Comparison of ENCODE assay signal across 9 mouse cellular contexts in the genomic region with DNA sequence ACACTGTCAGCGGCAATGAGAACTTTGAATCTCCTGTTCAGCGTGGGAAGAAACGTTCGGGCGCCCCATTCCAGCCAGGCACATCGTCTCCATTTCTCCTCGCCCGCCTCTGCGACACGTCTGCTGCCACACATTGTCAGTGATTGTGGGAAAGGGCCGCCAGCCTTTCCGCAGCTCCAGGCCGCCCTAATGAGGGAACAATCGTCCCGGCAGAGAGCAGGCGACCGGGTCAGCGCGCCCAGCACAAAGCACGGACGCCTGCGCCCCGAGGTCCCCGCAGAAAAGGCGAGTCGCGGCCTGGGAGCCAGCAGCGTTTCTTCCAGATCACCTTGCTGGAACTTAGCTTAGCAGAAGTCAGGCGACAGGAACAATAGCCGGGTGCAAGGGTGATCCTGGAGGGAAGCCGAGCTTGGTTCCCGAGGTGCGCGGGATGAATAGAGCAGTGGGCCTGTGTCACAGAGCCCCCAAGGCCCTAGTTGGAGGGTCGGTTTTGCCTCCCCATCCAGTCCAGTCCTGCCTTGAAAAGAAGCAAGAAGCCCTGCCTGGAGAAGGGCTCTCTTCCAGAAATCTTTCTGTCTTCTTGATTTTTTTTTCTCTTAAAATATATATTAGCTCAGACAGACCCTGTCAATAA.
A peak's percentile ranks its signal among the peaks of the same experiment; 100 is the strongest.
DNase-seq lines count a peak whose midpoint lies in the region; ATAC-seq and TF ChIP-seq lines count a peak whose summit lies in the region.
"Had no signal": no experiment of that assay in that cellular context is flagged by ENCODE, and none has a peak within 500 bp of the region (broad histone marks: within the 10 kb centered on the region; RNA-seq: fewer than 3 reads in every experiment).

No protein-coding gene starts in this region.

- peak; percentile 7 for DNase-seq in adrenal gland, postnatal 14 days
- DNase-seq in adrenal gland, adult 2 months: no peak
- DNase-seq in testis, postnatal 14 days (ENCODE audit: low spot score): no peak
- DNase-seq in kidney, postnatal 10 days: peak; percentile 30
- no peak for DNase-seq in spleen, postnatal 14 days (ENCODE audit: low spot score in 2 of 2)
- DNase-seq in thymus, adult 2 months: no peak

- H3K4me2 ChIP-seq in neural tube, embryonic 12.5 days (replicated peaks): peak overlapping the region; percentile 68

- H3K27ac ChIP-seq in testis, adult 2 months (ENCODE audit: control insufficient read depth, insufficient read depth, low read depth, low read length): no peak overlapping the region
- H3K27ac ChIP-seq in neural tube, embryonic 12.5 days: peak overlapping the region; percentile 76
- no peak overlapping the region for H3K27ac ChIP-seq in thymus, adult 2 months (ENCODE audit: control insufficient read depth, insufficient read depth, low read length)

- no peaks in the 10 kb centered on the region for H3K36me3 ChIP-seq in testis, adult 2 months (ENCODE audit: control insufficient read depth, insufficient read depth, low read length)
- no peaks in the 10 kb centered on the region for H3K36me3 ChIP-seq in neural tube, embryonic 12.5 days
- no peaks in the 10 kb centered on the region for H3K36me3 ChIP-seq in thymus, adult 2 months (ENCODE audit: control insufficient read depth, insufficient read depth, low read length)

- peak; percentile 71 for ATAC-seq in neural tube, embryonic 12.5 days (ENCODE audit: low FRiP score, low read depth)

- peak overlapping the region; percentile 60 for H3K9ac ChIP-seq in neural tube, embryonic 12.5 days

- no peaks in the 10 kb centered on the region for H3K9me3 ChIP-seq in neural tube, embryonic 12.5 days

- peaks cover 3% of the 10 kb centered on the region; the same call in 1 of the 2 replicates for H3K4me1 ChIP-seq in testis, adult 2 months (ENCODE audit: control insufficient read depth, insufficient read depth, low read length)
- H3K4me1 ChIP-seq in neural tube, embryonic 12.5 days: peaks cover 25% of the 10 kb centered on the region
- no peaks in the 10 kb centered on the region for H3K4me1 ChIP-seq in thymus, adult 2 months (replicated peaks; ENCODE audit: control insufficient read depth, insufficient read depth, low read length)

- TF ChIP-seq POLR2A in testis, adult 2 months (IDR thresholded peaks at IDR 0.05; ENCODE audit: control insufficient read depth, low read depth, low read length): no peak
- no peak for TF ChIP-seq POLR2A in thymus, adult 2 months (IDR thresholded peaks at IDR 0.05; ENCODE audit: control insufficient read depth, extremely low read depth, insufficient read depth, low read length, poor library complexity)

- peak overlapping the region; percentile 51; the same call in 1 of the 2 replicates for H3K4me3 ChIP-seq in testis, adult 2 months (ENCODE audit: control insufficient read depth, low read depth, low read length)
- peak overlapping the region; percentile 26 for H3K4me3 ChIP-seq in neural tube, embryonic 12.5 days
- H3K4me3 ChIP-seq in thymus, adult 2 months (ENCODE audit: control insufficient read depth, insufficient read depth, low read length): no peak overlapping the region
- H3K4me3 ChIP-seq: myocyte had no signal

- under 1% methylated on average over 35 of the region's 35 CpGs for WGBS in neural tube, embryonic 12.5 days
- WGBS in thymus, adult 2 months: 12% methylated on average over 35 of the region's 35 CpGs

- no peaks in the 10 kb centered on the region for H3K27me3 ChIP-seq in testis, adult 2 months (ENCODE audit: control insufficient read depth, insufficient read depth, low read length)
- no peaks in the 10 kb centered on the region for H3K27me3 ChIP-seq in neural tube, embryonic 12.5 days (replicated peaks)
- no peaks in the 10 kb centered on the region; the same call in 1 of the 2 replicates for H3K27me3 ChIP-seq in thymus, adult 2 months (ENCODE audit: control insufficient read depth, insufficient read depth, low read length)

- TF ChIP-seq CTCF in testis, adult 2 months (IDR thresholded peaks at IDR 0.05; ENCODE audit: control insufficient read depth, insufficient read depth, insufficient replicate concordance, low read depth, low read length): no peak
- TF ChIP-seq CTCF in thymus, adult 2 months (IDR thresholded peaks at IDR 0.05; ENCODE audit: borderline replicate concordance, control insufficient read depth, extremely low read depth, insufficient read depth, low read length, poor library complexity): no peak

Comparison
In these comparisons a context has a peak if more than half of its experiments do, and no peak if none do; other contexts are left out.
1. DNase-seq: peak in adrenal gland, postnatal 14 days (single experiment) and kidney, postnatal 10 days (single experiment); none in adrenal gland, adult 2 months (single experiment), testis, postnatal 14 days (single experiment), spleen, postnatal 14 days (0 of 2) and thymus, adult 2 months (single experiment).